Mouse (Mus musculus) MEL (cell line): ENCODE data around the gene Cdk12. TPM values are rescaled to one million over a fixed set of nuclear protein-coding genes. Genes with fewer than 3 reads are reported as not detected.

ENCODE experiments used
- DNase-seq: peaks from one replicate; pipeline ENCODE4 v3.0.0; 2011; ENCODE audit warnings: low read depth, low spot score
- H3K27ac ChIP-seq: 2 replicates; pipeline ENCODE4 v1.5.1; 2012; ENCODE audit warnings: low read depth, mild to moderate bottlenecking, control low read depth, low read length, moderate library complexity; ENCODE audit not compliant: control insufficient read depth
- H3K27me3 ChIP-seq, 2 experiments: fragments of 150-350 bp in 1 of 2; sonication (generic) in 1 of 2; 2 replicates each; pipeline ENCODE4 v1.6.1; 2012; ENCODE audit warnings: low read length in 2 of 2, mild to moderate bottlenecking in 2 of 2, improper control_type of control experiment in 1 of 2, moderate library complexity in 1 of 2; ENCODE audit not compliant: insufficient read depth in 2 of 2, control insufficient read depth in 1 of 2
- H3K36me3 ChIP-seq, 2 experiments: 2 replicates each; pipeline ENCODE4 v1.6.1; 2012 to 2014; ENCODE audit warnings: low read length in 2 of 2, improper control_type of control experiment in 1 of 2, inconsistent platforms in 1 of 2, mild to moderate bottlenecking in 1 of 2; ENCODE audit not compliant: insufficient read depth in 2 of 2, control insufficient read depth in 1 of 2
- H3K4me1 ChIP-seq, 2 experiments: fragments of 150-350 bp in 1 of 2; sonication (generic) in 1 of 2; 2 replicates each; pipeline ENCODE4 v1.6.1; 2012; ENCODE audit warnings: low read length in 2 of 2, improper control_type of control experiment in 1 of 2, mild to moderate bottlenecking in 1 of 2; ENCODE audit not compliant: insufficient read depth in 2 of 2, control insufficient read depth in 1 of 2
- H3K4me3 ChIP-seq, 2 experiments: fragments of 150-350 bp in 1 of 2; sonication (generic) in 1 of 2; 2 replicates each; pipeline ENCODE4 v1.5.1; 2012; ENCODE audit warnings: low read depth in 2 of 2, low read length in 2 of 2, mild to moderate bottlenecking in 2 of 2, moderate library complexity in 2 of 2, control low read depth in 1 of 2, improper control_type of control experiment in 1 of 2; ENCODE audit not compliant: control insufficient read depth in 1 of 2, insufficient read depth in 1 of 2
- H3K79me2 ChIP-seq: 2 replicates; pipeline ENCODE4 v1.6.1; 2012; ENCODE audit warnings: mild to moderate bottlenecking, low read length, moderate library complexity; ENCODE audit not compliant: control insufficient read depth, poor library complexity, insufficient read depth
- H3K9ac ChIP-seq: 2 replicates; pipeline ENCODE4 v1.6.1; 2012; ENCODE audit warnings: low read depth, mild to moderate bottlenecking, control low read depth, low read length, moderate library complexity; ENCODE audit not compliant: control insufficient read depth, poor library complexity, severe bottlenecking
- H3K9me3 ChIP-seq: fragments of 150-350 bp; sonication (generic); replicated peaks from 2 replicates; pipeline ENCODE4 v1.6.1; 2012; ENCODE audit warnings: mild to moderate bottlenecking, low read length, improper control_type of control experiment, moderate library complexity; ENCODE audit not compliant: insufficient read depth
- CHD1 ChIP-seq: IDR thresholded peaks from 2 replicates; pipeline ENCODE4 v1.6.1; 2012; ENCODE audit warnings: low read depth, mild to moderate bottlenecking, inconsistent platforms, low read length, improper control_type of control experiment
- E2F4 ChIP-seq: IDR thresholded peaks from 2 replicates; pipeline ENCODE4 v1.6.1; 2011; ENCODE audit warnings: low read depth, low read length, improper control_type of control experiment, borderline replicate concordance
- ELF1 ChIP-seq: IDR thresholded peaks from 2 replicates; pipeline ENCODE4 v1.6.1; 2014; ENCODE audit warnings: low read depth, mild to moderate bottlenecking, inconsistent platforms, low read length, improper control_type of control experiment, moderate library complexity
- JUND ChIP-seq: IDR thresholded peaks from 2 replicates; pipeline ENCODE4 v1.6.1; 2011; ENCODE audit warnings: low read depth, mild to moderate bottlenecking, improper control_type of control experiment, low read length
- MAX ChIP-seq: IDR thresholded peaks from 2 replicates; pipeline ENCODE4 v1.6.1; 2011; ENCODE audit warnings: low read length, improper control_type of control experiment
- MAZ ChIP-seq: IDR thresholded peaks from 2 replicates; pipeline ENCODE4 v1.6.1; 2012; ENCODE audit warnings: low read depth, mild to moderate bottlenecking, inconsistent platforms, low read length, improper control_type of control experiment
- MEF2A ChIP-seq: IDR thresholded peaks from 2 replicates; pipeline ENCODE4 v1.6.1; 2014; ENCODE audit warnings: low read depth, mild to moderate bottlenecking, inconsistent platforms, low read length, improper control_type of control experiment; ENCODE audit not compliant: poor library complexity, insufficient replicate concordance, severe bottlenecking; ENCODE audit errors: extremely low read depth
- MXI1 ChIP-seq: IDR thresholded peaks from 2 replicates; pipeline ENCODE4 v1.6.1; 2011; ENCODE audit warnings: mild to moderate bottlenecking, low read depth, low read length, improper control_type of control experiment
- MYB ChIP-seq: IDR thresholded peaks from 2 replicates; pipeline ENCODE4 v1.6.1; 2011; ENCODE audit warnings: mild to moderate bottlenecking, low read depth, low read length, improper control_type of control experiment
- NELFE ChIP-seq: IDR thresholded peaks from 2 replicates; pipeline ENCODE4 v1.6.1; 2011; ENCODE audit warnings: low read depth, low read length, improper control_type of control experiment
- POLR2A ChIP-seq, 2 experiments: IDR thresholded peaks; 2 replicates each; pipeline ENCODE4 v1.6.1; 2011 to 2012; ENCODE audit warnings: low read length in 2 of 2, mild to moderate bottlenecking in 2 of 2, control low read depth in 1 of 2, improper control_type of control experiment in 1 of 2, low read depth in 1 of 2, moderate library complexity in 1 of 2; ENCODE audit not compliant: control insufficient read depth in 1 of 2, insufficient read depth in 1 of 2, poor library complexity in 1 of 2
- POLR2AphosphoS5 ChIP-seq: IDR thresholded peaks from 2 replicates; pipeline ENCODE4 v1.6.1; 2012; ENCODE audit warnings: low read depth, borderline replicate concordance, mild to moderate bottlenecking, inconsistent platforms, low read length, moderate library complexity, mixed read lengths
- RCOR1 ChIP-seq: IDR thresholded peaks from 2 replicates; pipeline ENCODE4 v1.6.1; 2012; ENCODE audit warnings: low read depth, mild to moderate bottlenecking, inconsistent platforms, low read length, improper control_type of control experiment
- SIN3A ChIP-seq: IDR thresholded peaks from 2 replicates; pipeline ENCODE4 v1.6.1; 2012; ENCODE audit warnings: low read length, improper control_type of control experiment, inconsistent platforms
- ZMIZ1 ChIP-seq: IDR thresholded peaks from 2 replicates; pipeline ENCODE4 v1.6.1; 2012; ENCODE audit warnings: low read depth, mild to moderate bottlenecking, inconsistent platforms, low read length, improper control_type of control experiment, moderate library complexity
- ZNF384 ChIP-seq: IDR thresholded peaks from 2 replicates; pipeline ENCODE4 v1.6.1; 2012; ENCODE audit warnings: low read depth, mild to moderate bottlenecking, inconsistent platforms, low read length, improper control_type of control experiment
- polyA plus RNA-seq, 2 experiments: library from polyadenylated mRNA; stranded (reverse) in 1 of 2; unstranded in 1 of 2; fragments of >175 nt in 1 of 2; fragments of >200 nt in 1 of 2; gene quantifications; 2 replicates each; pipeline versions ENCODE4 v1.2.1 to v1.2.4; 2012; ENCODE audit warnings: low replicate concordance in 2 of 2, low read depth in 1 of 2; ENCODE audit not compliant: insufficient read length in 2 of 2, insufficient read depth in 1 of 2, missing spikeins in 1 of 2
- total RNA-seq: library from RNA; depleted of rRNA; stranded (reverse); fragments of 300-350 nt; gene quantifications from 2 replicates; pipeline ENCODE4 v1.2.3, GENCODE M21; 2012

Gene Cdk12
- total and polyA plus RNA-seq, 3 experiments, result 34.3 to 45.5 (median 34.6) TPM

GRCm38 (mm10) chr11:98323933-98324332, 121.1 kb downstream of the Cdk12 start:
- TF ChIP-seq E2F4 (no peak), SIN3A (peak; percentile 70), MXI1 (0 out of 2 replicates have a peak, but pooled peaks have one; percentile 18)
- Histone ChIP-seq H3K9me3 (no peaks in the 10 kb centered on the region), H3K36me3 (no peaks in the 10 kb centered on the region), H3K27me3 (peaks cover 6 to 29% of the 10 kb centered on the region in 2 experiments; a peak in 3 of 4 replicates), H3K9ac (no peak overlapping the region), H3K4me3 (no peak overlapping the region), H3K27ac (no peak overlapping the region), H3K4me1 (no peaks in the 10 kb centered on the region), H3K79me2 (no peaks in the 10 kb centered on the region)
- peak; percentile 63 for DNase-seq

- no peak for TF ChIP-seq MAX
- no peak for TF ChIP-seq ZNF384
- no peak for TF ChIP-seq ELF1
- no peak for TF ChIP-seq MXI1
- TF ChIP-seq POLR2A (IDR thresholded peaks at IDR 0.05; ENCODE audit: control insufficient read depth in 1 of 2, insufficient read depth in 1 of 2, low read depth in 1 of 2, low read length in 2 of 2, poor library complexity in 1 of 2), result no peak
- no peak for TF ChIP-seq RCOR1
- no peak for TF ChIP-seq JUND
- TF ChIP-seq ZMIZ1, result no peak
- TF ChIP-seq MEF2A, result no peak
- no peak for TF ChIP-seq MYB
- TF ChIP-seq MAZ, result no peak
- TF ChIP-seq SIN3A, result no peak
- TF ChIP-seq CHD1, result no peak
- no peak for TF ChIP-seq POLR2AphosphoS5
- TF ChIP-seq NELFE, result no peak
- H3K79me2 ChIP-seq, result no peaks in the 10 kb centered on the region
- peaks cover 3 to 20% of the 10 kb centered on the region in 2 experiments; a peak in 3 of 4 replicates for H3K27me3 ChIP-seq
- H3K4me3 ChIP-seq, result no peak overlapping the region
- no peak overlapping the region for H3K27ac ChIP-seq
- H3K9me3 ChIP-seq, result no peaks in the 10 kb centered on the region
- no peak overlapping the region for H3K9ac ChIP-seq
- no peaks in the 10 kb centered on the region for H3K4me1 ChIP-seq
- DNase-seq, result no peak
- no peaks in the 10 kb centered on the region for H3K36me3 ChIP-seq
Measured at GRCm38 (mm10) chr11:98325191-98325820, 122.4 kb downstream of the Cdk12 start.
